Mouse (Mus musculus) neural tube, embryonic 10.5 days (tissue): ENCODE results near the gene Csad.

Experiments used
- DNase-seq: peaks from one replicate; pipeline ENCODE4 v3.0.0-alpha.2; 2017; ENCODE audit warnings: low spot score; ENCODE audit errors: extremely low spot score

Gene Csad

GRCm38 (mm10) chr15:102202971-102203834 lies 1.3 kb downstream of the Csad start, which contains the start of gene Zfp740:
TSS of gene Zfp740 (plus strand) at chr15:102203249.
- peak; percentile 98 for DNase-seq

GRCm38 (mm10) chr15:102198841-102199240 lies 5.7 kb downstream of the Csad start:
- no peak for DNase-seq

GRCm38 (mm10) chr15:102195373-102195772 lies 9.2 kb downstream of the Csad start:
- DNase-seq: no peak

- DNase-seq: no peak
These were observed 10.1 kb downstream of the Csad start for GRCm38 (mm10) chr15:102194439-102194838.

- DNase-seq: no peak
These were observed 10.9 kb downstream of the Csad start for GRCm38 (mm10) chr15:102193652-102194051.

GRCm38 (mm10) chr15:102192820-102193386 lies 11.6 kb downstream of the Csad start:
- no peak for DNase-seq

GRCm38 (mm10) chr15:102192271-102192812 lies 12.2 kb downstream of the Csad start:
- no peak for DNase-seq

- DNase-seq: no peak
These were observed 12.8 kb downstream of the Csad start for GRCm38 (mm10) chr15:102191699-102192098.

GRCm38 (mm10) chr15:102188883-102189282 lies 15.6 kb downstream of the Csad start:
- no peak for DNase-seq

- DNase-seq: no peak
These were observed 16.4 kb downstream of the Csad start for GRCm38 (mm10) chr15:102188096-102188495.

- no peak for DNase-seq
These were observed 18.3 kb downstream of the Csad start for GRCm38 (mm10) chr15:102186239-102186638.

- DNase-seq: no peak
These were observed 21.4 kb downstream of the Csad start for GRCm38 (mm10) chr15:102183076-102183475.

- DNase-seq: no peak
These were observed 24.6 kb downstream of the Csad start for GRCm38 (mm10) chr15:102179924-102180323.

GRCm38 (mm10) chr15:102179106-102179505 lies 25.4 kb downstream of the Csad start:
- DNase-seq: no peak

GRCm38 (mm10) chr15:102178279-102178678 lies 26.2 kb downstream of the Csad start:
- DNase-seq: peak; percentile 81

- DNase-seq: no peak
These were observed 27.1 kb downstream of the Csad start for GRCm38 (mm10) chr15:102177417-102177816.

GRCm38 (mm10) chr15:102176571-102177316 lies 27.8 kb downstream of the Csad start:
- DNase-seq: no peak

- DNase-seq: no peak
These were observed 28.7 kb downstream of the Csad start for GRCm38 (mm10) chr15:102175736-102176319.

- no peak for DNase-seq
These were observed 30.9 kb downstream of the Csad start for GRCm38 (mm10) chr15:102173581-102173980.

- no peak for DNase-seq
These were observed 35.5 kb downstream of the Csad start for GRCm38 (mm10) chr15:102169064-102169463.

GRCm38 (mm10) chr15:102167620-102168021 lies 36.9 kb downstream of the Csad start:
- no peak for DNase-seq
